Mouse (Mus musculus) testis, adult 2 months (tissue): ENCODE data around the gene Wap. TPM values are rescaled to one million over a fixed set of nuclear protein-coding genes. Genes with fewer than 3 reads are reported as not detected.

Experiments
- H3K27ac ChIP-seq: fragments of 200-500 bp; 2 replicates; pipeline ENCODE4 v1.5.1; 2012; ENCODE audit warnings: low read depth, low read length; ENCODE audit not compliant: control insufficient read depth, insufficient read depth
- H3K27me3 ChIP-seq: fragments of 200-500 bp; 2 replicates; pipeline ENCODE4 v1.6.1; 2012; ENCODE audit warnings: mild to moderate bottlenecking, low read length, moderate library complexity; ENCODE audit not compliant: control insufficient read depth, insufficient read depth
- H3K36me3 ChIP-seq: fragments of 200-500 bp; 2 replicates; pipeline ENCODE4 v1.6.1; 2012; ENCODE audit warnings: mild to moderate bottlenecking, low read length; ENCODE audit not compliant: control insufficient read depth, insufficient read depth
- H3K4me1 ChIP-seq: fragments of 200-500 bp; 2 replicates; pipeline ENCODE4 v1.6.1; 2012; ENCODE audit warnings: low read length; ENCODE audit not compliant: control insufficient read depth, insufficient read depth
- H3K4me3 ChIP-seq: fragments of 200-500 bp; 2 replicates; pipeline ENCODE4 v1.5.1; 2012; ENCODE audit warnings: low read depth, mild to moderate bottlenecking, low read length, moderate library complexity, mixed read lengths; ENCODE audit not compliant: control insufficient read depth
- CTCF ChIP-seq: fragments of 200-500 bp; IDR thresholded peaks from 2 replicates; pipeline ENCODE4 v1.5.1; 2012; ENCODE audit warnings: low read depth, mild to moderate bottlenecking, inconsistent platforms, low read length, moderate library complexity; ENCODE audit not compliant: control insufficient read depth, insufficient read depth, insufficient replicate concordance
- POLR2A ChIP-seq: fragments of 200-500 bp; IDR thresholded peaks from 2 replicates; pipeline ENCODE4 v1.6.1; 2012; ENCODE audit warnings: low read depth, mild to moderate bottlenecking, inconsistent platforms, low read length, moderate library complexity; ENCODE audit not compliant: control insufficient read depth
- polyA plus RNA-seq: library from polyadenylated mRNA; depleted of rRNA; stranded (reverse); fragments of >200 nt; gene quantifications from 2 replicates; pipeline ENCODE4 v1.2.3, GENCODE M21; 2012

Wap gene
- polyA plus RNA-seq, 1 experiment: not detected

DNA sequence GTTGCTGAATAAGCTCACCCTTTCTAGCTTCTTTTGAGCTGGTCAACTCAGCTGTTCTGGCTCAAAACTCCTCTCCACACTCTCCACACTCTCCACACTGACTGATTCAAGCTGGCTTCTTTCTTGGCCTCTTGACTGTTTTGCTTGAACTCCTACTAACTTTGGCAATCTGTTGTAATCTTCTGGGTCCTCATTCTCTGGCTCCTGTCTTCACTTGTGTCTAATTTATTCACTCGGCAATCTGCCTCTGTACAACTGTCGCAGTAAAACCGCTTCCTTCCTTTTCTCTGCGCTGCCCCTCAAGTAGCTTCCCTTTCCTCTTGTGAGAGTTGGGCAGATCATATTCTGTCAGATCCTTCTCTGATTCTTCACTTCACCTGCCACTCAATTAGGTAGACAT is 10.7 kb downstream of the Wap start:
- TF ChIP-seq POLR2A (no peak), CTCF (no peak)

GRCm38 (mm10) chr11:6626388-6626772 is 12.1 kb downstream of the Wap start:
- TF ChIP-seq CTCF: no peak
- TF ChIP-seq POLR2A: no peak
- peak overlapping the region; percentile 99 for H3K4me3 ChIP-seq
- peaks cover 6% of the 10 kb centered on the region for H3K36me3 ChIP-seq
- no peaks in the 10 kb centered on the region for H3K27me3 ChIP-seq
- H3K4me1 ChIP-seq: peaks cover 7% of the 10 kb centered on the region
- peak overlapping the region; percentile 95 for H3K27ac ChIP-seq

More for the DNA sequence above, 10.7 kb downstream of the Wap start:
- Histone ChIP-seq H3K4me3 (no peak overlapping the region), H3K27me3 (no peaks in the 10 kb centered on the region), H3K36me3 (peaks cover 1% of the 10 kb centered on the region; the same call in 1 of the 2 replicates), H3K27ac (no peak overlapping the region), H3K4me1 (peaks cover 7% of the 10 kb centered on the region)

GRCm38 (mm10) chr11:6625478-6626387 is 12.7 kb downstream of the Wap start, which contains the start of gene Tbrg4:
TSS of gene Tbrg4 (minus strand) at chr11:6626067.
- TF ChIP-seq POLR2A (peak; percentile 97), CTCF (peak; percentile 19; the same call in 1 of the 2 replicates)
- Histone ChIP-seq H3K27ac (peak within 1 kb of the TSS; percentile 95), H3K4me3 (peak within 1 kb of the TSS; percentile 99), H3K27me3 (no peaks in the 10 kb centered on the region), H3K36me3 (peaks cover 6% of the 10 kb centered on the region), H3K4me1 (peaks cover 7% of the 10 kb centered on the region)

GRCm38 (mm10) chr11:6624619-6625382 is 13.6 kb downstream of the Wap start:
- peaks cover 8% of the 10 kb centered on the region for H3K36me3 ChIP-seq
- H3K4me3 ChIP-seq: peak overlapping the region; percentile 99; the same call in 1 of the 2 replicates
- H3K4me1 ChIP-seq: peaks cover 7% of the 10 kb centered on the region
- no peak overlapping the region for H3K27ac ChIP-seq
- H3K27me3 ChIP-seq: no peaks in the 10 kb centered on the region
- no peak for TF ChIP-seq CTCF
- no peak for TF ChIP-seq POLR2A

GRCm38 (mm10) chr11:6623704-6624103 is 14.7 kb downstream of the Wap start:
- H3K4me3 ChIP-seq: no peak overlapping the region
- TF ChIP-seq POLR2A (no peak), CTCF (no peak)
- H3K36me3 ChIP-seq: peaks cover 9% of the 10 kb centered on the region
- no peaks in the 10 kb centered on the region for H3K27me3 ChIP-seq
- peaks cover 7% of the 10 kb centered on the region for H3K4me1 ChIP-seq
- H3K27ac ChIP-seq: no peak overlapping the region

- Histone ChIP-seq H3K4me1 (no peaks in the 10 kb centered on the region), H3K4me3 (no peak overlapping the region), H3K27me3 (no peaks in the 10 kb centered on the region), H3K27ac (no peak overlapping the region), H3K36me3 (peaks cover 4% of the 10 kb centered on the region)
- TF ChIP-seq CTCF (no peak), POLR2A (no peak)
These were observed 22.9 kb downstream of the Wap start for GRCm38 (mm10) chr11:6615250-6616205.
